Mouse (Mus musculus) hindbrain, embryonic 15.5 days (tissue): ENCODE data around the gene Fstl3. TPM values are rescaled to one million over a fixed set of nuclear protein-coding genes. Genes with fewer than 3 reads are reported as not detected.

Source experiments
- ATAC-seq: fragments of 200-750 bp; cut with Nextera tagmentation; 2 replicates; pipeline ENCODE4 v1.8.0; 2017; ENCODE audit warnings: low read depth, moderate number of reproducible peaks, moderate TSS enrichment; ENCODE audit not compliant: low FRiP score
- H3K27ac ChIP-seq: fragments of 300-500 bp; sonication (generic); replicated peaks from 2 replicates; pipeline ENCODE4 v1.5.1; 2015; ENCODE audit warnings: mild to moderate bottlenecking, inconsistent platforms
- H3K27me3 ChIP-seq: fragments of 300-500 bp; sonication (generic); 2 replicates; pipeline ENCODE4 v1.6.1; 2015; ENCODE audit warnings: control low read depth, inconsistent platforms
- H3K36me3 ChIP-seq: fragments of 300-500 bp; sonication (generic); 2 replicates; pipeline ENCODE4 v1.6.1; 2015; ENCODE audit warnings: control low read depth, inconsistent platforms
- H3K4me1 ChIP-seq: fragments of 300-500 bp; sonication (generic); replicated peaks from 2 replicates; pipeline ENCODE4 v1.6.1; 2015; ENCODE audit warnings: control low read depth, inconsistent platforms
- H3K4me2 ChIP-seq: fragments of 300-500 bp; sonication (generic); 2 replicates; pipeline ENCODE4 v1.6.1; 2015; ENCODE audit warnings: moderate library complexity, mild to moderate bottlenecking, inconsistent platforms
- H3K4me3 ChIP-seq: fragments of 300-500 bp; sonication (generic); 2 replicates; pipeline ENCODE4 v1.5.1; 2015; ENCODE audit warnings: mild to moderate bottlenecking, inconsistent platforms
- H3K9ac ChIP-seq: fragments of 300-500 bp; sonication (generic); 2 replicates; pipeline ENCODE4 v1.6.1; 2015; ENCODE audit warnings: inconsistent platforms
- H3K9me3 ChIP-seq: fragments of 300-500 bp; sonication (generic); 2 replicates; pipeline ENCODE4 v1.6.1; 2016; ENCODE audit warnings: control low read depth, inconsistent platforms
- WGBS: fragments of 180-500 bp; shearing (Covaris S2); methylation state at CpG from one replicate; pipeline ENCODE4 v1.1.7; 2015; 5-methylcytosine and 5-hydroxymethylcytosine counted together
- polyA plus RNA-seq: library from polyadenylated mRNA; unstranded; fragments of >200 nt; fragmentation: Nextera tagmentation; extraction: Ambion mirVana; gene quantifications from 2 replicates; pipeline ENCODE4 v1.2.1, GENCODE M21; 2015

Gene Fstl3
- polyA plus RNA-seq, 1 experiment from 2014 or later = 2.3 TPM

DNA sequence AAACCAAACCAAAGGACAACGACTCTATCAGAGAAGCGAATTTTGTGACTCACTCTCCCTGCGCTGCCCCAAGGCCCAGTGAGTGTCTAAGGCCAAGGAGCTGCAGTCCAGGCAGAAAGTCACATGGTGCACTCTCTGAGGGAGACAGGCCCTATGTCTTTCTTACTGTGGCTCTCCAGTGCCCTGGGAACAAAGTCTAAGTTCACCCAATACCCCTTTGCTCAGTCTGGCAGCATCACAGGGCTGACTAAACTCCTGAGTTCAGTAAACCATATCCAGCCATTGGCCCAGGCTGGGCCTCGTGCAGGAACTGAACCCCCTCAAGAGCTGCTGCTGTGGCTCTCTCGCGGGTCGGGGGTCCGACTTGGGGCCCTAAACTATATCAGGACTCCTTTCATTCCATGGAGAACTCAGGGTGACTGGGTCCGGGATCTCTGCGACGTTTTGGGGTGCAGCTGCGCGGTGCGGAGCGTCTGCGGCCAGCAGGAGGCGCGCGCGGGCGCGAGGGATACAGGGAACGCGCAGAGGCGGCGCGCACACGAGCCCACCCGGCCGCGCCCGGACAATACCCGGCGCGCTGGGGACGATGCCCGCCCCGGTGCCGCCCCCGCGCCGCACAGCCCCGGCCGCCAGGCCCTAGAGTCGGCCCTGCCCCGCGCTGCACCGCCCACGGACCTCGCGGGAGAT is 16.1 kb downstream of the Fstl3 start, which contains the start of gene Palm:
Gene Palm (plus strand): TSS at position 522 of the 687 bp plus-strand sequence.
- 6% methylated on average over 49 of the region's 51 CpGs for WGBS
- Histone ChIP-seq H3K9ac (peak within 1 kb of the TSS; percentile 99), H3K4me1 (peaks cover 44% of the 10 kb centered on the region), H3K9me3 (no peaks in the 10 kb centered on the region), H3K27ac (peak within 1 kb of the TSS; percentile 94), H3K4me2 (peak within 1 kb of the TSS; percentile 87), H3K36me3 (no peaks in the 10 kb centered on the region), H3K27me3 (no peaks in the 10 kb centered on the region), H3K4me3 (peak within 1 kb of the TSS; percentile 98)
- peak; percentile 71 for ATAC-seq

- peak overlapping the region; percentile 87 for H3K4me2 ChIP-seq
- no peaks in the 10 kb centered on the region for H3K9me3 ChIP-seq
- H3K4me1 ChIP-seq = peaks cover 46% of the 10 kb centered on the region
- H3K36me3 ChIP-seq = no peaks in the 10 kb centered on the region
- under 1% methylated on average over 36 of the region's 38 CpGs for WGBS
- peak; percentile 2 for ATAC-seq
- H3K9ac ChIP-seq = peak overlapping the region; percentile 99
- peak overlapping the region; percentile 94 for H3K27ac ChIP-seq
- peak overlapping the region; percentile 98 for H3K4me3 ChIP-seq
- H3K27me3 ChIP-seq = no peaks in the 10 kb centered on the region
Observed at GRCm38 (mm10) chr10:79793738-79794490, 16.8 kb downstream of the Fstl3 start.

GRCm38 (mm10) chr10:79794491-79794931 is 17.4 kb downstream of the Fstl3 start:
- Histone ChIP-seq H3K4me1 (peaks cover 49% of the 10 kb centered on the region), H3K9me3 (no peaks in the 10 kb centered on the region), H3K27me3 (no peaks in the 10 kb centered on the region), H3K36me3 (no peaks in the 10 kb centered on the region), H3K27ac (peak overlapping the region; percentile 94), H3K9ac (peak overlapping the region; percentile 99), H3K4me3 (peak overlapping the region; percentile 98), H3K4me2 (peak overlapping the region; percentile 87)
- ATAC-seq = peak; percentile 38
- WGBS = under 1% methylated on average over 10 of the region's 10 CpGs

DNA sequence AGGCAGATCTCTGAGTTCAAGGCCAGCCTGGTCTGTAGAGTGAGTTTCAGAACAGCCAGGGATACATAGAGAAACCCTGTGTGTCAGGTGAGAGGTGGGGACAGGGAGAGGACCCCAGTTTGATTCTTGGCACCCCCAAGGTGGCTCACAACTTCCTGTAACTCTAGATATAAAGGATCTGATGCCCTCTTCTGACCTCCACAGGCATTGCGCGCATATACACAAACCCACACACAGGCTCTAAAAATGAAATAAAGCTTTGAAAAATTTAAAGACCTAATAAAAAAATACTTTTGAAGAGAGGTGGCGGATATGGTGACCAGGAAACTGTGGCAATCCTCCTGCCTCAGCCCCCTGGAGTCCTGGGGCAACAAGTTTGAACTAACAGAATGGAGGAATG is 18.8 kb downstream of the Fstl3 start:
- Histone ChIP-seq H3K4me3 (no peak overlapping the region), H3K27ac (no peak overlapping the region), H3K9ac (no peak overlapping the region), H3K4me1 (peaks cover 57% of the 10 kb centered on the region), H3K9me3 (no peaks in the 10 kb centered on the region), H3K36me3 (no peaks in the 10 kb centered on the region), H3K27me3 (no peaks in the 10 kb centered on the region), H3K4me2 (no peak overlapping the region)
- 99% methylated on average over 3 of the region's 3 CpGs for WGBS
- no peak for ATAC-seq

DNA sequence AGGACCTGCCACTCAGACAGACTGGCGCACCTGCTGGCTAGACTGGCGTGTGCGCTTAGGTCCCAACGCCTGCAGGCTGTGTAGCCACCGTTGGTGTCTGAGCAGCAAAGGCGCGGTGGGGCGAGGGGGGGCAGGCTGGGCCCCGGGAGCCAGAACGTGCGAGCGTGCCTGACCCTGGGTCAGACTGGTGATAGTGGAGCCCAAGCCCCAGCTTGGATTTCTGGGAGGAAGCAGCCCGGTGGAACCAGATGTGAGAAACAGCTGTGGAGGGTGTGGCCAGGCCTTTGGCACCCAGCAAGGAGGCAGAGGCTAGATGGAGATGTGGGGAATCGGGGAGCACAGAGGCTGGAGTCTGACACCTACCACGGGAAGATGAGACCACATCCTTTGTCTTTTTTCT is 20.3 kb downstream of the Fstl3 start:
- peaks cover 71% of the 10 kb centered on the region for H3K4me1 ChIP-seq
- 41% methylated on average over 15 of the region's 15 CpGs for WGBS
- 0 out of 2 replicates have a peak overlapping the region, but pooled peaks have one; percentile 32 for H3K27ac ChIP-seq

GRCm38 (mm10) chr10:79798289-79798928 is 21.3 kb downstream of the Fstl3 start:
- Histone ChIP-seq H3K4me1 (peaks cover 76% of the 10 kb centered on the region), H3K9ac (no peak overlapping the region)
- no peak for ATAC-seq

More for the DNA sequence above, 20.3 kb downstream of the Fstl3 start:
- H3K9me3 ChIP-seq = no peaks in the 10 kb centered on the region
- peak overlapping the region; percentile 28 for H3K4me2 ChIP-seq
- H3K9ac ChIP-seq = no peak overlapping the region
- H3K27me3 ChIP-seq = no peaks in the 10 kb centered on the region
- H3K4me3 ChIP-seq = 0 out of 2 replicates have a peak overlapping the region, but pooled peaks have one; percentile 5
- ATAC-seq = no peak
- no peaks in the 10 kb centered on the region for H3K36me3 ChIP-seq

DNA sequence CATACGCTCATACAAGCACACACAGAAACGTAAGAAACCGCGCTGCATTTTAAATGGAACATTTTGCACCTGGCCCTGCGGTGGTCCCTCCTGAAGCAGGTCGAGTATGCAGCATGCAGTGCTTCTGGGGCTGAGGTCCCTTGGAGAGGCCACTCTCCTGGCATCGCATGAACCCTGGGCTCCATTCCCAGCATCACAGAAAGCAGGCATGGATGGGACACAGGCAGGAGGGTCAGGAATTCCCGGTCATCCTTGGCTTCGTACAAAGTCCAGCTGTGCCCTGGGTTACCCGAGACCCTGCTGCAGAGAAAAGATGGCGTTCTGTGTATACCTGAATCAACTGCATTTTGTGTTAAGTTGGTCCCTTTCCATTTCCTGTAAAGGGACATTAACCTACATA is 23.4 kb downstream of the Fstl3 start:
- Histone ChIP-seq H3K9ac (no peak overlapping the region), H3K36me3 (no peaks in the 10 kb centered on the region), H3K4me2 (no peak overlapping the region), H3K9me3 (no peaks in the 10 kb centered on the region), H3K27ac (no peak overlapping the region), H3K27me3 (no peaks in the 10 kb centered on the region), H3K4me3 (no peak overlapping the region), H3K4me1 (peaks cover 83% of the 10 kb centered on the region)
- no peak for ATAC-seq
- WGBS = 74% methylated on average over 11 of the region's 11 CpGs

More at GRCm38 (mm10) chr10:79798289-79798928, 21.3 kb downstream of the Fstl3 start:
- Histone ChIP-seq H3K27me3 (no peaks in the 10 kb centered on the region), H3K4me3 (no peak overlapping the region), H3K27ac (no peak overlapping the region), H3K9me3 (no peaks in the 10 kb centered on the region), H3K36me3 (no peaks in the 10 kb centered on the region), H3K4me2 (no peak overlapping the region)
- WGBS = 90% methylated on average over 12 of the region's 12 CpGs

- Histone ChIP-seq H3K9me3 (no peaks in the 10 kb centered on the region), H3K4me1 (peaks cover 83% of the 10 kb centered on the region), H3K9ac (no peak overlapping the region), H3K27me3 (no peaks in the 10 kb centered on the region), H3K4me3 (no peak overlapping the region), H3K36me3 (no peaks in the 10 kb centered on the region), H3K4me2 (peak overlapping the region; percentile 2; the same call in 1 of the 2 replicates), H3K27ac (peak overlapping the region; percentile 81)
- 36% methylated on average over 3 of the region's 3 CpGs for WGBS
- no peak for ATAC-seq
Observed at GRCm38 (mm10) chr10:79801837-79802236, 24.8 kb downstream of the Fstl3 start.

GRCm38 (mm10) chr10:79802331-79802971 is 25.4 kb downstream of the Fstl3 start:
- Histone ChIP-seq H3K36me3 (no peaks in the 10 kb centered on the region; the same call in 1 of the 2 replicates), H3K9me3 (no peaks in the 10 kb centered on the region), H3K4me1 (peaks cover 79% of the 10 kb centered on the region), H3K27ac (peak overlapping the region; percentile 81), H3K4me2 (peak overlapping the region; percentile 2; the same call in 1 of the 2 replicates), H3K4me3 (no peak overlapping the region), H3K9ac (no peak overlapping the region), H3K27me3 (no peaks in the 10 kb centered on the region)
- no peak for ATAC-seq
- 24% methylated on average over 11 of the region's 11 CpGs for WGBS

DNA sequence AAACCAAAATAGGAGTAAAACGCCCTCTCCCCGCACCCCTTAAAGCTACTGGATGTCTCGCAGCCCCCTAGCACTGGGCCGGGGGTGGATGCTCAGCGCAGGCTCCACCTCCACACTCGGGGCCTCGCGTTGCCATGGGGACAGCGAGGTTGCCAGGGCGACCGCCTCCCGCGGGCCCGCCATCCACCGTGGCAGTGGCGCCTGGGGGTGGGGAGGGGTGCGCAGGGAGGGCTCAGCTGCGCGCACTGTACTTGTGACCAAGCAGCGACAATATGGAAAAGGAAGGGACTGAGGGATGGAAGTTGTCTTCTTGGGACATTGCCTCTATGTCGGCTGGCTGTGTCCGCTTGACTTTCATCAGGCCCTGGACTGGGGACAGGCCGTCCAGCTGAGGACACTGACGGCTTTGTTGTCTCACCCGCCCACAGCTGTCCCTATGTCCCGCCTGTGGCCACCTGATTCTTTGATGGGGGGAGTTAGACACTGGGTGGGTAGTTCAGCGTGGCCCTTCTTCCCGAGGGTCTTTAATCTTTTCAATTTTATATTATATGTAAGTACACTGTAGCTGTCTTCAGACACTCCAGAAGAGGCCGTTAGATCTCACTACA is 26.7 kb downstream of the Fstl3 start:
- peak overlapping the region; percentile 81 for H3K27ac ChIP-seq
- peak overlapping the region; percentile 48 for H3K4me2 ChIP-seq
- H3K4me1 ChIP-seq = peaks cover 71% of the 10 kb centered on the region
- peak; percentile 91 for ATAC-seq
- peaks cover 3% of the 10 kb centered on the region for H3K36me3 ChIP-seq
- H3K4me3 ChIP-seq = peak overlapping the region; percentile 15
- H3K9me3 ChIP-seq = no peaks in the 10 kb centered on the region
- WGBS = 4% methylated on average over 29 of the region's 29 CpGs
- H3K9ac ChIP-seq = no peak overlapping the region
- no peaks in the 10 kb centered on the region for H3K27me3 ChIP-seq

- H3K4me2 ChIP-seq = no peak overlapping the region
- H3K9me3 ChIP-seq = no peaks in the 10 kb centered on the region
- ATAC-seq = no peak
- H3K27me3 ChIP-seq = no peaks in the 10 kb centered on the region
- H3K36me3 ChIP-seq = peaks cover 16% of the 10 kb centered on the region
- no peak overlapping the region for H3K4me3 ChIP-seq
- no peak overlapping the region for H3K27ac ChIP-seq
- peaks cover 62% of the 10 kb centered on the region for H3K4me1 ChIP-seq
- 73% methylated on average over 11 of the region's 11 CpGs for WGBS
- H3K9ac ChIP-seq = no peak overlapping the region
Observed at GRCm38 (mm10) chr10:79805636-79806035, 28.6 kb downstream of the Fstl3 start.
